Mouse (Mus musculus): Measurements from ENCODE around the gene Srsf5.

GRCm38 (mm10) chr12:80928881-80929280 is 16.4 kb upstream of the Srsf5 start:
- TF ChIP-seq ZC3H11A (IDR thresholded peaks at IDR 0.05; ENCODE audit: borderline replicate concordance, low read depth, low read length) (no peak), HCFC1 (IDR thresholded peaks at IDR 0.05; ENCODE audit: borderline replicate concordance, insufficient read depth, low read length) (no peak)

Data from ES-E14 (cell line).